Mouse (Mus musculus) liver, embryonic 14.5 days (tissue): ENCODE measurements around the gene Rab6b.
A peak's percentile ranks its signal among the peaks of the same experiment; 100 is the strongest.

Experiments
- CTCF ChIP-seq: IDR thresholded peaks from 2 replicates; pipeline ENCODE4 v1.5.1; 2016; ENCODE audit warnings: antibody characterized with exemption, low read depth, control low read depth
- EP300 ChIP-seq: IDR thresholded peaks from 2 replicates; pipeline ENCODE4 v1.6.1; 2016; ENCODE audit warnings: antibody characterized with exemption, low read depth

- TF ChIP-seq CTCF (peak; percentile 77), EP300 (no peak)
Observed at GRCm38 (mm10) chr9:103174771-103175519, 63.4 kb downstream of the Rab6b start.
